Mouse (Mus musculus) ES-Bruce4 (cell line): ENCODE measurements around the gene Gins2. TPM values are rescaled to one million over a fixed set of nuclear protein-coding genes. Genes with fewer than 3 reads are reported as not detected.
A peak's percentile ranks its signal among the peaks of the same experiment; 100 is the strongest.

Experiments
- H3K27ac ChIP-seq: 2 replicates; pipeline ENCODE4 v1.5.1; 2012; ENCODE audit warnings: low read length, inconsistent platforms; ENCODE audit not compliant: insufficient read depth
- H3K27me3 ChIP-seq: 2 replicates; pipeline ENCODE4 v1.6.1; 2012; ENCODE audit warnings: mild to moderate bottlenecking, low read length, inconsistent platforms; ENCODE audit not compliant: control insufficient read depth, poor library complexity, insufficient read depth, severe bottlenecking
- H3K36me3 ChIP-seq: 2 replicates; pipeline ENCODE4 v1.6.1; 2012; ENCODE audit warnings: inconsistent platforms, mild to moderate bottlenecking, low read length, moderate library complexity; ENCODE audit not compliant: control insufficient read depth, poor library complexity, insufficient read depth, severe bottlenecking
- H3K4me1 ChIP-seq: one replicate; pipeline ENCODE4 v1.8.1; 2011; ENCODE audit warnings: low read length; ENCODE audit not compliant: control insufficient read depth, insufficient read depth
- H3K4me3 ChIP-seq: 2 replicates; pipeline ENCODE4 v1.5.1; 2011; ENCODE audit warnings: low read depth, mild to moderate bottlenecking, low read length
- H3K9ac ChIP-seq: 2 replicates; pipeline ENCODE4 v1.6.1; 2012; ENCODE audit warnings: low read depth, mild to moderate bottlenecking, inconsistent platforms; ENCODE audit not compliant: poor library complexity, severe bottlenecking
- H3K9me3 ChIP-seq: replicated peaks from 2 replicates; pipeline ENCODE4 v1.6.1; 2012; ENCODE audit warnings: mild to moderate bottlenecking, low read length, inconsistent platforms; ENCODE audit not compliant: control insufficient read depth, poor library complexity, insufficient read depth, severe bottlenecking
- CTCF ChIP-seq: IDR thresholded peaks from one replicate; pipeline ENCODE4 v1.8.1; 2011; ENCODE audit warnings: low read depth, low read length
- EP300 ChIP-seq: IDR thresholded peaks from 2 replicates; pipeline ENCODE4 v1.6.1; 2011; ENCODE audit warnings: low read depth, low read length; ENCODE audit not compliant: insufficient read depth
- POLR2A ChIP-seq: IDR thresholded peaks from one replicate; pipeline ENCODE4 v1.8.1; 2011; ENCODE audit warnings: low read length; ENCODE audit not compliant: insufficient read depth
- polyA plus RNA-seq: library from polyadenylated mRNA; stranded (reverse); fragments of >200 nt; gene quantifications from 2 replicates; pipeline ENCODE4 v1.2.4, GENCODE M21; 2011; ENCODE audit warnings: low read depth; ENCODE audit not compliant: missing spikeins, insufficient read depth, insufficient read length

The Gins2 gene
- polyA plus RNA-seq, 1 experiment, result 52.0 TPM

GRCm38 (mm10) chr8:120534080-120534479, 55.0 kb downstream of the Gins2 start:
- Histone ChIP-seq H3K27ac (0 out of 2 replicates have a peak overlapping the region, but pooled peaks have one; percentile 96), H3K4me1 (peaks cover 21% of the 10 kb centered on the region), H3K36me3 (no peaks in the 10 kb centered on the region), H3K27me3 (no peaks in the 10 kb centered on the region), H3K9me3 (no peaks in the 10 kb centered on the region), H3K4me3 (no peak overlapping the region), H3K9ac (0 out of 2 replicates have a peak overlapping the region, but pooled peaks have one; percentile 10)
- TF ChIP-seq EP300 (peak; percentile 66; the same call in 1 of the 2 replicates), CTCF (no peak)

GRCm38 (mm10) chr8:120533380-120533779, 55.7 kb downstream of the Gins2 start:
- H3K9me3 ChIP-seq, result no peaks in the 10 kb centered on the region
- peak overlapping the region; percentile 65 for H3K9ac ChIP-seq
- no peaks in the 10 kb centered on the region for H3K27me3 ChIP-seq
- H3K27ac ChIP-seq, result peak overlapping the region; percentile 96
- no peak for TF ChIP-seq POLR2A
- no peak for TF ChIP-seq CTCF
- TF ChIP-seq EP300, result no peak
- H3K4me3 ChIP-seq, result peak overlapping the region; percentile 41; the same call in 1 of the 2 replicates
- H3K4me1 ChIP-seq, result peaks cover 21% of the 10 kb centered on the region
- no peaks in the 10 kb centered on the region for H3K36me3 ChIP-seq

- H3K27me3 ChIP-seq, result no peaks in the 10 kb centered on the region
These were observed 56.4 kb downstream of the Gins2 start for GRCm38 (mm10) chr8:120532517-120533215.

GRCm38 (mm10) chr8:120531775-120532516, 57.2 kb downstream of the Gins2 start:
- Histone ChIP-seq H3K4me1 (peaks cover 26% of the 10 kb centered on the region), H3K9ac (peak overlapping the region; percentile 65), H3K27ac (peak overlapping the region; percentile 98), H3K9me3 (no peaks in the 10 kb centered on the region), H3K36me3 (no peaks in the 10 kb centered on the region), H3K4me3 (no peak overlapping the region), H3K27me3 (no peaks in the 10 kb centered on the region)
- no peak for TF ChIP-seq CTCF
- no peak for TF ChIP-seq EP300
- no peak for TF ChIP-seq POLR2A

More at GRCm38 (mm10) chr8:120532517-120533215, 56.4 kb downstream of the Gins2 start:
- Histone ChIP-seq H3K9ac (peak overlapping the region; percentile 65), H3K4me3 (peak overlapping the region; percentile 41), H3K9me3 (no peaks in the 10 kb centered on the region), H3K36me3 (no peaks in the 10 kb centered on the region), H3K4me1 (peaks cover 23% of the 10 kb centered on the region), H3K27ac (peak overlapping the region; percentile 98)
- TF ChIP-seq EP300 (peak; percentile 78), POLR2A (no peak)

GRCm38 (mm10) chr8:120530954-120531656, 58.0 kb downstream of the Gins2 start:
- peak overlapping the region; percentile 65 for H3K9ac ChIP-seq
- peak; percentile 78 for TF ChIP-seq EP300
- TF ChIP-seq POLR2A, result no peak
- TF ChIP-seq CTCF, result no peak
- peaks cover 29% of the 10 kb centered on the region for H3K4me1 ChIP-seq
- peak overlapping the region; percentile 18 for H3K4me3 ChIP-seq
- H3K27ac ChIP-seq, result peak overlapping the region; percentile 98
- H3K27me3 ChIP-seq, result no peaks in the 10 kb centered on the region
- no peaks in the 10 kb centered on the region for H3K36me3 ChIP-seq
- H3K9me3 ChIP-seq, result no peaks in the 10 kb centered on the region

GRCm38 (mm10) chr8:120529226-120529625, 59.9 kb downstream of the Gins2 start:
- H3K27ac ChIP-seq, result peak overlapping the region; percentile 21
- no peak overlapping the region for H3K4me3 ChIP-seq

More at GRCm38 (mm10) chr8:120529226-120529625, 59.9 kb downstream of the Gins2 start:
- H3K4me1 ChIP-seq, result peaks cover 39% of the 10 kb centered on the region
- no peaks in the 10 kb centered on the region for H3K36me3 ChIP-seq
- H3K9me3 ChIP-seq, result no peaks in the 10 kb centered on the region
- H3K9ac ChIP-seq, result no peak overlapping the region
- H3K27me3 ChIP-seq, result no peaks in the 10 kb centered on the region
- TF ChIP-seq POLR2A (no peak), CTCF (no peak), EP300 (peak; percentile 99)

Other genes starting within 250 kb of the Gins2 start
- 12.4 and 17.7 TPM in 2 replicates for gene 1190005I06Rik, start 58.3 kb upstream of the Gins2 start, polyA plus RNA-seq
- not detected in 2 replicates for gene Gm27021, start 78.8 kb upstream of the Gins2 start, polyA plus RNA-seq
- gene Cox4i1, start 78.9 kb upstream of the Gins2 start, polyA plus RNA-seq, result 605 and 624 TPM in 2 replicates
- gene Emc8, start 79.3 kb upstream of the Gins2 start, polyA plus RNA-seq, result 124 and 141 TPM in 2 replicates
- 0.91 and 1.4 TPM in 2 replicates for gene Irf8, start 147.1 kb upstream of the Gins2 start, polyA plus RNA-seq